Mouse (Mus musculus) G1E (cell line): Measurements from ENCODE around the gene Krt34. TPM values are rescaled to one million over a fixed set of nuclear protein-coding genes. Genes with fewer than 3 reads are reported as not detected.

Experiments
- ATAC-seq: 2 replicates; pipeline ENCODE4 v1.8.0; 2016; ENCODE audit warnings: mild to moderate bottlenecking; ENCODE audit not compliant: insufficient number of reproducible peaks, poor library complexity, low FRiP score, severe bottlenecking; ENCODE audit errors: extremely low read depth
- DNase-seq: peaks from one replicate; pipeline ENCODE4 v3.0.0; 2012; ENCODE audit warnings: low spot score
- H3K27me3 ChIP-seq: 2 replicates; pipeline ENCODE4 v1.6.1; 2012; ENCODE audit warnings: mild to moderate bottlenecking, low read length, inconsistent platforms; ENCODE audit not compliant: insufficient read depth
- H3K36me3 ChIP-seq: replicated peaks from 2 replicates; pipeline ENCODE3; 2012; ENCODE audit warnings: mild to moderate bottlenecking, inconsistent platforms
- H3K4me1 ChIP-seq: 2 replicates; pipeline ENCODE4 v1.6.1; 2012; ENCODE audit warnings: low read depth, low read length, inconsistent platforms, mixed read lengths; ENCODE audit not compliant: insufficient read depth
- H3K4me3 ChIP-seq: 2 replicates; pipeline ENCODE4 v1.5.1; 2012; ENCODE audit warnings: low read depth, mild to moderate bottlenecking, inconsistent platforms, low read length, moderate library complexity, mixed read lengths
- H3K9me3 ChIP-seq: replicated peaks from 2 replicates; pipeline ENCODE4 v1.6.1; 2012; ENCODE audit warnings: inconsistent platforms
- CTCF ChIP-seq: IDR thresholded peaks from 2 replicates; pipeline ENCODE4 v1.5.1; 2012; ENCODE audit warnings: low read depth, low read length, inconsistent platforms, mixed read lengths
- GATA1 ChIP-seq: IDR thresholded peaks from 2 replicates; pipeline ENCODE4 v1.6.1; 2012; ENCODE audit warnings: borderline replicate concordance, low read length, inconsistent platforms, mixed read lengths
- GATA2 ChIP-seq: IDR thresholded peaks from 2 replicates; pipeline ENCODE4 v1.6.1; 2012; ENCODE audit warnings: low read depth, low read length, inconsistent platforms, borderline replicate concordance
- POLR2AphosphoS5 ChIP-seq: IDR thresholded peaks from 2 replicates; pipeline ENCODE4 v1.6.1; 2012; ENCODE audit warnings: low read depth, low read length, inconsistent platforms; ENCODE audit not compliant: insufficient replicate concordance
- TAL1 ChIP-seq: conservative IDR thresholded peaks from 2 replicates; pipeline ENCODE4 v1.6.1; 2012; ENCODE audit warnings: low read depth, low read length, inconsistent platforms, mixed read lengths
- polyA plus RNA-seq: library from polyadenylated mRNA; stranded (reverse); fragments of >175 nt; gene quantifications from 2 replicates; pipeline ENCODE4 v1.2.3, GENCODE M21; 2012
- total RNA-seq, 2 experiments: library from RNA; stranded (forward) in 1 of 2; stranded (reverse) in 1 of 2; fragments of 200-1000 nt in 1 of 2; fragments of >200 nt in 1 of 2; fragmentation: Nextera tagmentation in 1 of 2; gene quantifications; 2 replicates each; pipeline ENCODE4 v1.2.3; 2014 to 2017

Krt34 gene
- total and polyA plus RNA-seq, 3 experiments: not detected

DNA sequence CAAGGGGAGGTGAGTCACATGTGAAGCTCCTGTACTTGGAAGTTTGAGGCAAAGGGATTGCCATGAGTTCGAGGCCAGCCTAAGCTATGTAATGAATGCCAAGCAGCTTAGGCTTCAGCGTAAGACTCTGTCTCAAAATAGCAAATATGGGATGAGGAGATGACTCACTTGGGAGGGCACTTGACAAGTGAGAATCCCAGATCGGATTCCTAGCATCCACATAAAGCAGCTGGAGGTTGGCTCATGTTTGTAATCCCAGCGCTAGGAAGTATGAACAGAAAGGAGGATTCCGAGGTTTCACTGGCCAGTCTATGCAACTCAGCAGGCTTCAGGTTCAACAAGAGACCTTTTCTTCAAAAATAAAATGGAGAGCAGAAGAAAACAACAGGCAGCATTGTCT is 19.9 kb downstream of the Krt34 start:
- Histone ChIP-seq H3K4me3 (no peak overlapping the region), H3K4me1 (no peaks in the 10 kb centered on the region), H3K9me3 (peaks cover 52% of the 10 kb centered on the region), H3K27me3 (no peaks in the 10 kb centered on the region), H3K36me3 (no peaks in the 10 kb centered on the region)
- DNase-seq: no peak
- no peak for ATAC-seq
- no peak for TF ChIP-seq GATA2
- no peak for TF ChIP-seq GATA1
- no peak for TF ChIP-seq CTCF
- no peak for TF ChIP-seq POLR2AphosphoS5
- no peak for TF ChIP-seq TAL1

DNA sequence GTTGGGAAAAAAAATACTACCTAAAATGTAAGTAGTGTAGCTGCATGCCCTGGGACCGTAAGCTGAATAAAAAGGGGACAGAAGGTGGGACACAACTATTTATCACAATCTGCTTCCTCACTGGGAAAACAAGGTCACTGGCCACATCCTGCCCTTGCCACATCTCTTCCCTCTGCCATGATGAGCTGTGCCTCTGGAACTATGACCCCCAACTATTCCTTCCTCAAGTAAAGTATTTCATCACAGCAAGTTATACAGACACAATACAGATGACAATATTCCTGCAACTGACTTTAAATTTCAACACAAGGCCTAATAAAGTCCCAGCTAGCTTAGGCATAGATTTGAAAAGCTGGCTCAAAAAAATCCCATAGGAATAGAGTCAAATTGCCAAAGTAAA is 21.9 kb downstream of the Krt34 start:
- DNase-seq: no peak
- TF ChIP-seq CTCF (no peak), GATA1 (no peak), TAL1 (no peak), GATA2 (no peak), POLR2AphosphoS5 (no peak)

DNA sequence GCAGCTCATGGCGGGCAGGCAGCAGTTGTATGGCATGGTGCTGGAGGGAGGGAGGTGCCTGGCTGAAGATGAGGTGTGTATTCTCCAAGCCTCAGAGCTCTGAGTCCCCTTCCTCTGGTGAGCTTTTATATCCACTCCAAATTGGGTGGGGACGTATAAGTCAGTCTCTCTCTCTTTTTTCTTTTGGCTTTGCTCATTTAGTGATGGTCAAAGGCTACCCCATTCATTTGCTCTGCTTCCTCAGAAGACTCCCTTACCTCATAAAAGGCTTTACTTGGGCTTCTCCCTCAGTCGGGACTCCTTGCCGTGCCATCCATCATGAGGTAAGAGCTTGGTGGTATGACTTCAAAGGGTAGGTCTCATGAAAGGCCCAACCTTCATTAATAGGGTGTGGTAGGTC is 25.2 kb downstream of the Krt34 start, which contains the start of gene Krt33a:
Krt33a (minus strand) TSS at position 101 of the 400 bp plus-strand sequence.
- Histone ChIP-seq H3K27me3 (no peaks in the 10 kb centered on the region), H3K4me1 (no peaks in the 10 kb centered on the region), H3K36me3 (no peaks in the 10 kb centered on the region), H3K4me3 (no peak within 1 kb of the TSS), H3K9me3 (peaks cover 55% of the 10 kb centered on the region)
- no peak for ATAC-seq
- TF ChIP-seq GATA1: no peak
- DNase-seq: no peak

More for the DNA sequence above, 21.9 kb downstream of the Krt34 start:
- Histone ChIP-seq H3K9me3 (peaks cover 48% of the 10 kb centered on the region), H3K4me3 (no peak overlapping the region), H3K4me1 (no peaks in the 10 kb centered on the region), H3K27me3 (no peaks in the 10 kb centered on the region), H3K36me3 (no peaks in the 10 kb centered on the region)
- ATAC-seq: no peak

DNA sequence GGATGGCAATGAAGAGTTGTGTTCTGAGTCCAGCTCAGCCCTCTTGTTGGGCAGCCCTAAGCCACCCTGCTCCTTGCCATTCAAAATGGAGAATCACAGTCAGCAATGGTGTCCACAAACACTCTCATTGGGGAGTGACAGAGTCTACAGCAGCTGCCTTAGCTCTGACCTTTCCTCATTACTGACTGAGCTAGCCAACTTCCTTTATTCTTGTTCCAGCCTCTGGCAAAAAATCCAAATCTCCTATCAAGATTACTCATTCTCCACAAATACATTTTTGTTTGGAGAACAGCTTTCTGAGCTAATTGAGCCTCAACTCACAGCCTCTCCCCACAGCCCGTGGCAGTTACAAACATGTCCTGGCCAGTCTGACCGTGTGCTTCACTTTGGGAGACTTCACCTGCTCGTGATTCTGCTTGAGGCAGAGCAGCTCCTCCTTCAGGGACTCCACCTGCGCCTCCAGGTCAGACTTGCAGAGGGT is 27.6 kb downstream of the Krt34 start:
- DNase-seq (no peak), ATAC-seq (no peak)
- Histone ChIP-seq H3K36me3 (no peaks in the 10 kb centered on the region), H3K4me1 (no peaks in the 10 kb centered on the region), H3K9me3 (peaks cover 57% of the 10 kb centered on the region), H3K4me3 (no peak overlapping the region), H3K27me3 (no peaks in the 10 kb centered on the region)
- no peak for TF ChIP-seq GATA1
- TF ChIP-seq GATA2: no peak
- no peak for TF ChIP-seq TAL1
- no peak for TF ChIP-seq CTCF
- TF ChIP-seq POLR2AphosphoS5: no peak

DNA sequence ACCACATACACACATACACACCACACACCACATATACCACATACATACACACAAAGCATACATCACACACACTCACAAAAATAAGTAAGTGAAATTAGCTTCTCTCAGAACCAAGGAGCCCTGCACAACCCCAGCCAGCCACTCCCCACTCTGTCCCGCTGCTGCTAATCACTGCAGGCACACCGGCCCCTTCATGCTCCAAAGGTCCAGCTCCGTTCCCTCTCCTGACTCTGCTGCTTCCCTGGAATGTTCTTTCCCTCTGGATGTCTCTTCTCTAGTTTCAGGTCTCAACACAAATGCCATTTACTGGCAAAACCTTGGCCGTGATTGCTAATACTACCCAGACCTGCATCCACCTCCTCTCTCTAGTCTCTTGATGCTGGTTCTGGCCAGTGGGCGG is 30.7 kb downstream of the Krt34 start:
- TF ChIP-seq GATA2 (no peak), POLR2AphosphoS5 (no peak), GATA1 (no peak), TAL1 (no peak), CTCF (no peak)
- Histone ChIP-seq H3K9me3 (peaks cover 48% of the 10 kb centered on the region), H3K4me3 (no peak overlapping the region), H3K4me1 (no peaks in the 10 kb centered on the region), H3K36me3 (no peaks in the 10 kb centered on the region), H3K27me3 (no peaks in the 10 kb centered on the region)
- no peak for DNase-seq
- no peak for ATAC-seq

DNA sequence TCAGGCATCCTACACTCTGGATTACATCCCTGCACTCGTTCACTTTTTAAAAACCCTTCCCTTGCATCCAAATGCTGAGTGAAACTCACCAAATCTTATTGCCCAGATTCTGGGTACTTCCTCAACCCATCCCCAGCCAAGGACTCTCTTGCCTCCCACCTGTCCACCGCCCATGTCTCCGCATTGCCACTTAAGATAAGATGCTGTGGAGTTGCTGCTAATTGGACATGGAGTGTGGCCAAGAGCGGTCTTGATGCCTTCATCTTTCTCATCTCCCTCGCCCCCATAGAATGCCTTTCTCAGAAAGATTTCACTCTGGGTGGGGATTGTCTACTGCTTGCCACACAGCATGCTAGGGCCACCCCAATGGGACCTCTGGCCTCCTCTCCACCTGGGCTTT is 33.0 kb downstream of the Krt34 start:
- Histone ChIP-seq H3K27me3 (no peaks in the 10 kb centered on the region), H3K36me3 (no peaks in the 10 kb centered on the region), H3K4me3 (no peak overlapping the region), H3K4me1 (no peaks in the 10 kb centered on the region), H3K9me3 (peaks cover 41% of the 10 kb centered on the region)
- ATAC-seq: no peak
- TF ChIP-seq POLR2AphosphoS5 (no peak), GATA1 (no peak)
- DNase-seq: no peak

DNA sequence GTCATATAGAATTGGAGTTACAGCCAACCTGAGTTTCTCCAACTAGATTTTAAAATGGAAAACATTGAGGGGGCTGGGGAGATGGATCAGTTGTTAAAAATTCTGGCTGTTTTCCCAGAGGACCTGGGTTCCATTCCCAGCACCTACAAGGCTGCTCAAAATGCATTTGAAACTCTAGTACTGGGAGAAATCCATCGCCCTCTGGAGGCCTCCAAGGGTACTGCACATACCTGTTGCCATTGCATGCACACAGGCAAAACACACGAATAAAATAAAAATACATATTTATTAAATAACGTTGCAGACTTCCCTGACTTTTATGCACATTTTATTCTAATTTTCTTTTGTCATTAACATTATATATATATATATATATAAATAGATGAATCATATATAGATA is 34.7 kb downstream of the Krt34 start:
- DNase-seq: no peak
- no peaks in the 10 kb centered on the region for H3K36me3 ChIP-seq
- TF ChIP-seq GATA2: no peak
- TF ChIP-seq CTCF: no peak
- TF ChIP-seq POLR2AphosphoS5: no peak
- no peak for TF ChIP-seq GATA1
- TF ChIP-seq TAL1: no peak
- peaks cover 36% of the 10 kb centered on the region for H3K9me3 ChIP-seq
- no peak for ATAC-seq
- H3K4me1 ChIP-seq: no peaks in the 10 kb centered on the region
- H3K27me3 ChIP-seq: no peaks in the 10 kb centered on the region
- H3K4me3 ChIP-seq: no peak overlapping the region
